Comparison of ENCODE assay signal across 12 mouse cellular contexts in genomic region chr14:32168653-32169231, GRCm38 (mm10). TPM values are rescaled to one million over a fixed set of nuclear protein-coding genes. Genes with fewer than 3 reads are reported as not detected.
DNase-seq lines count a peak whose midpoint lies in the region; ATAC-seq and TF ChIP-seq lines count a peak whose summit lies in the region.
"Had no signal": no experiment of that assay in that cellular context is flagged by ENCODE, and none has a peak within 500 bp of the region (broad histone marks: within the 10 kb centered on the region; RNA-seq: fewer than 3 reads in every experiment).

No protein-coding gene starts in this region.

- no peaks in the 10 kb centered on the region for H3K9me3 ChIP-seq in midbrain, embryonic 14.5 days (ENCODE audit: control insufficient read depth, low read length)
- H3K9me3 ChIP-seq in midbrain, postnatal 0 days (ENCODE audit: low read length): no peaks in the 10 kb centered on the region
- H3K9me3 ChIP-seq in intestine, postnatal 0 days (ENCODE audit: control insufficient read depth): no peaks in the 10 kb centered on the region
- H3K9me3 ChIP-seq in stomach, embryonic 15.5 days: no peaks in the 10 kb centered on the region
- no peaks in the 10 kb centered on the region for H3K9me3 ChIP-seq in hindbrain, embryonic 12.5 days (replicated peaks)

- H3K9ac ChIP-seq in midbrain, embryonic 14.5 days (replicated peaks; ENCODE audit: low read length): no peak overlapping the region
- H3K9ac ChIP-seq in midbrain, postnatal 0 days (replicated peaks; ENCODE audit: low read length, poor library complexity, severe bottlenecking): no peak overlapping the region
- no peak overlapping the region for H3K9ac ChIP-seq in intestine, postnatal 0 days (ENCODE audit: low read depth, low read length)
- no peak overlapping the region for H3K9ac ChIP-seq in stomach, embryonic 15.5 days
- H3K9ac ChIP-seq in hindbrain, embryonic 12.5 days: no peak overlapping the region

- no peak for TF ChIP-seq CTCF in midbrain, postnatal 0 days (IDR thresholded peaks at IDR 0.05)
- no peak for TF ChIP-seq CTCF in intestine, postnatal 0 days (IDR thresholded peaks at IDR 0.05; ENCODE audit: low read depth)

- H3K4me3 ChIP-seq in midbrain, embryonic 14.5 days (replicated peaks; ENCODE audit: low read depth, low read length): no peak overlapping the region
- no peak overlapping the region for H3K4me3 ChIP-seq in midbrain, postnatal 0 days (ENCODE audit: low read depth, low read length)
- H3K4me3 ChIP-seq in intestine, postnatal 0 days (ENCODE audit: low read depth, low read length): peak overlapping the region; percentile 45; the same call in 1 of the 2 replicates
- H3K4me3 ChIP-seq in stomach, embryonic 15.5 days (replicated peaks): no peak overlapping the region
- no peak overlapping the region for H3K4me3 ChIP-seq in hindbrain, embryonic 12.5 days

- H3K4me2 ChIP-seq in midbrain, embryonic 14.5 days (ENCODE audit: low read length): no peak overlapping the region
- H3K4me2 ChIP-seq in midbrain, postnatal 0 days (ENCODE audit: low read depth, low read length, poor library complexity, severe bottlenecking): no peak overlapping the region
- peak overlapping the region; percentile 86 for H3K4me2 ChIP-seq in intestine, postnatal 0 days (replicated peaks; ENCODE audit: low read depth)
- 0 out of 2 replicates have a peak overlapping the region, but pooled peaks have one; percentile 9 for H3K4me2 ChIP-seq in stomach, embryonic 15.5 days
- H3K4me2 ChIP-seq in hindbrain, embryonic 12.5 days (replicated peaks): no peak overlapping the region

- peak; percentile 66 for DNase-seq in heart, adult 11 months
- no peak for DNase-seq in heart, postnatal 4 days
- DNase-seq in midbrain, embryonic 14.5 days: peak; percentile 6
- DNase-seq in midbrain, postnatal 0 days (ENCODE audit: low spot score): no peak
- no peak for DNase-seq in kidney, adult 18-20 months
- DNase-seq: kidney, postnatal 14 days had no signal

- peaks cover 20% of the 10 kb centered on the region for H3K36me3 ChIP-seq in midbrain, embryonic 14.5 days (ENCODE audit: control insufficient read depth, insufficient read depth, low read length)
- peaks cover 10% of the 10 kb centered on the region; the same call in 1 of the 2 replicates for H3K36me3 ChIP-seq in midbrain, postnatal 0 days (ENCODE audit: insufficient read depth, low read length)
- H3K36me3 ChIP-seq in intestine, postnatal 0 days (ENCODE audit: control insufficient read depth, insufficient read depth): peaks cover 20% of the 10 kb centered on the region
- H3K36me3 ChIP-seq in stomach, embryonic 15.5 days: peaks cover 7% of the 10 kb centered on the region; the same call in 1 of the 2 replicates
- H3K36me3 ChIP-seq in hindbrain, embryonic 12.5 days: peaks cover 11% of the 10 kb centered on the region

- H3K4me1 ChIP-seq in midbrain, embryonic 14.5 days (ENCODE audit: control insufficient read depth, insufficient read depth, low read length): peaks cover 9% of the 10 kb centered on the region
- peaks cover 5% of the 10 kb centered on the region; the same call in 1 of the 2 replicates for H3K4me1 ChIP-seq in midbrain, postnatal 0 days (ENCODE audit: insufficient read depth, low read length)
- H3K4me1 ChIP-seq in intestine, postnatal 0 days (replicated peaks; ENCODE audit: control insufficient read depth, insufficient read depth, low read length): no peaks in the 10 kb centered on the region
- H3K4me1 ChIP-seq in stomach, embryonic 15.5 days: peaks cover 10% of the 10 kb centered on the region; the same call in 1 of the 2 replicates
- peaks cover 14% of the 10 kb centered on the region for H3K4me1 ChIP-seq in hindbrain, embryonic 12.5 days

- H3K27ac ChIP-seq in midbrain, embryonic 14.5 days (replicated peaks; ENCODE audit: low read depth, low read length): no peak overlapping the region
- H3K27ac ChIP-seq in midbrain, postnatal 0 days (ENCODE audit: low read depth, low read length): no peak overlapping the region
- no peak overlapping the region for H3K27ac ChIP-seq in intestine, postnatal 0 days (ENCODE audit: low read depth, low read length)
- peak overlapping the region; percentile 28; the same call in 1 of the 2 replicates for H3K27ac ChIP-seq in stomach, embryonic 15.5 days
- no peak overlapping the region for H3K27ac ChIP-seq in hindbrain, embryonic 12.5 days

- 70% methylated on average over 3 of the region's 3 CpGs for WGBS in midbrain, embryonic 14.5 days
- WGBS in midbrain, postnatal 0 days: 67% methylated on average over 3 of the region's 3 CpGs
- 64% methylated on average over 3 of the region's 3 CpGs for WGBS in intestine, postnatal 0 days
- WGBS in stomach, embryonic 15.5 days: 75% methylated on average over 3 of the region's 3 CpGs
- WGBS in hindbrain, embryonic 12.5 days: 85% methylated on average over 3 of the region's 3 CpGs

- no peak for ATAC-seq in midbrain, embryonic 14.5 days (ENCODE audit: low FRiP score, low TSS enrichment)
- ATAC-seq in midbrain, postnatal 0 days (ENCODE audit: low FRiP score): no peak
- no peak for ATAC-seq in intestine, postnatal 0 days
- peak; percentile 75 for ATAC-seq in stomach, embryonic 15.5 days (ENCODE audit: insufficient read depth, low FRiP score, low read depth)
- ATAC-seq in hindbrain, embryonic 12.5 days (ENCODE audit: low FRiP score): no peak

- H3K27me3 ChIP-seq in midbrain, embryonic 14.5 days (ENCODE audit: control insufficient read depth, insufficient read depth, low read length): no peaks in the 10 kb centered on the region
- H3K27me3 ChIP-seq in midbrain, postnatal 0 days (ENCODE audit: insufficient read depth, low read length): no peaks in the 10 kb centered on the region
- no peaks in the 10 kb centered on the region for H3K27me3 ChIP-seq in intestine, postnatal 0 days (replicated peaks; ENCODE audit: control insufficient read depth, insufficient read depth, low read length)
- H3K27me3 ChIP-seq in stomach, embryonic 15.5 days (replicated peaks): no peaks in the 10 kb centered on the region
- no peaks in the 10 kb centered on the region for H3K27me3 ChIP-seq in hindbrain, embryonic 12.5 days

RNA-seq across cellular contexts. Expression of gene Ncoa4, which starts 9.1 kb away (rescaled TPM):
- 100 to 1,000 TPM in 1 of 2 experiments, 10 to 100 TPM in 1; 99.0 to 115 TPM for total RNA-seq in heart, postnatal 4 days (2021)
- 94.6 and 126 TPM in 2 replicates for polyA plus RNA-seq in midbrain, embryonic 14.5 days (2014; fragmentation: Nextera tagmentation; extraction: Ambion mirVana)
- 117 and 151 TPM in 2 replicates for total RNA-seq in midbrain, postnatal 0 days (2014; rRNA removed)
- 80.1 and 83.4 TPM in 2 replicates for polyA plus RNA-seq in midbrain, postnatal 0 days (2015; fragmentation: Nextera tagmentation; extraction: Ambion mirVana)
- polyA plus RNA-seq in intestine, postnatal 0 days (2015; fragmentation: Nextera tagmentation; extraction: Ambion mirVana): 239 and 254 TPM in 2 replicates
- 122 and 136 TPM in 2 replicates for polyA plus RNA-seq in stomach, embryonic 15.5 days (2015; fragmentation: Nextera tagmentation; extraction: Ambion mirVana)
- polyA plus RNA-seq in hindbrain, embryonic 12.5 days (2016; fragmentation: Nextera tagmentation; extraction: Ambion mirVana): 96.2 and 99.4 TPM in 2 replicates

RNA-seq across cellular contexts. Expression of gene Msmb, which starts 26.9 kb away (rescaled TPM):
- total RNA-seq in heart, postnatal 4 days (2021): not detected
- not detected in 2 replicates for polyA plus RNA-seq in midbrain, embryonic 14.5 days (2014; fragmentation: Nextera tagmentation; extraction: Ambion mirVana)
- total RNA-seq in midbrain, postnatal 0 days (2014; rRNA removed): not detected in 2 replicates
- polyA plus RNA-seq in midbrain, postnatal 0 days (2015; fragmentation: Nextera tagmentation; extraction: Ambion mirVana): not detected in 2 replicates
- polyA plus RNA-seq in intestine, postnatal 0 days (2015; fragmentation: Nextera tagmentation; extraction: Ambion mirVana): not detected in 2 replicates
- polyA plus RNA-seq in stomach, embryonic 15.5 days (2015; fragmentation: Nextera tagmentation; extraction: Ambion mirVana): not detected in 2 replicates
- not detected in 2 replicates for polyA plus RNA-seq in hindbrain, embryonic 12.5 days (2016; fragmentation: Nextera tagmentation; extraction: Ambion mirVana)
- total RNA-seq: neutrophil, adult 5-6 weeks had no signal
- polyA plus RNA-seq: limb, embryonic 14.5 days; stomach, embryonic 14.5 days had no signal

RNA-seq across cellular contexts. Expression of gene Timm23, which starts 33.0 kb away (rescaled TPM):
- total RNA-seq in heart, postnatal 4 days (2021): 100 to 1,000 TPM; 165 to 176 TPM
- polyA plus RNA-seq in midbrain, embryonic 14.5 days (2014; fragmentation: Nextera tagmentation; extraction: Ambion mirVana): 214 and 233 TPM in 2 replicates
- total RNA-seq in midbrain, postnatal 0 days (2014; rRNA removed): 107 and 113 TPM in 2 replicates
- 242 and 251 TPM in 2 replicates for polyA plus RNA-seq in midbrain, postnatal 0 days (2015; fragmentation: Nextera tagmentation; extraction: Ambion mirVana)
- 196 and 209 TPM in 2 replicates for polyA plus RNA-seq in intestine, postnatal 0 days (2015; fragmentation: Nextera tagmentation; extraction: Ambion mirVana)
- 203 and 260 TPM in 2 replicates for polyA plus RNA-seq in stomach, embryonic 15.5 days (2015; fragmentation: Nextera tagmentation; extraction: Ambion mirVana)
- polyA plus RNA-seq in hindbrain, embryonic 12.5 days (2016; fragmentation: Nextera tagmentation; extraction: Ambion mirVana): 196 and 201 TPM in 2 replicates

RNA-seq across cellular contexts. Expression of gene Parg, which starts 33.0 kb away (rescaled TPM):
- total RNA-seq in heart, postnatal 4 days (2021): 10 to 100 TPM; 30.3 to 39.6 TPM
- polyA plus RNA-seq in midbrain, embryonic 14.5 days (2014; fragmentation: Nextera tagmentation; extraction: Ambion mirVana): 31.5 and 49.6 TPM in 2 replicates
- total RNA-seq in midbrain, postnatal 0 days (2014; rRNA removed): 40.7 and 45.9 TPM in 2 replicates
- polyA plus RNA-seq in midbrain, postnatal 0 days (2015; fragmentation: Nextera tagmentation; extraction: Ambion mirVana): 24.7 and 25.7 TPM in 2 replicates
- 15.7 and 19.7 TPM in 2 replicates for polyA plus RNA-seq in intestine, postnatal 0 days (2015; fragmentation: Nextera tagmentation; extraction: Ambion mirVana)
- 34.2 and 41.6 TPM in 2 replicates for polyA plus RNA-seq in stomach, embryonic 15.5 days (2015; fragmentation: Nextera tagmentation; extraction: Ambion mirVana)
- 57.7 and 66.5 TPM in 2 replicates for polyA plus RNA-seq in hindbrain, embryonic 12.5 days (2016; fragmentation: Nextera tagmentation; extraction: Ambion mirVana)

Comparison
In these comparisons a context has a peak if more than half of its experiments do, and no peak if none do; other contexts are left out.
1. DNase-seq: peak in heart, adult 11 months (single experiment) and midbrain, embryonic 14.5 days (single experiment); none in heart, postnatal 4 days (single experiment), midbrain, postnatal 0 days (single experiment) and kidney, adult 18-20 months (single experiment).
2. H3K4me2 ChIP-seq: peak in intestine, postnatal 0 days (single experiment) and stomach, embryonic 15.5 days (single experiment); none in midbrain, embryonic 14.5 days (single experiment), midbrain, postnatal 0 days (single experiment) and hindbrain, embryonic 12.5 days (single experiment).